Mouse (Mus musculus) neutrophil, adult 5-6 weeks (primary cell): ENCODE data around the gene Actc1. TPM values are rescaled to one million over a fixed set of nuclear protein-coding genes. Genes with fewer than 3 reads are reported as not detected.

Experiments
- ATAC-seq: fragments of 151-379, 151-347 bp; 2 replicates; pipeline ENCODE4 v1.8.0; 2017; ENCODE audit warnings: mild to moderate bottlenecking, moderate TSS enrichment; ENCODE audit not compliant: insufficient number of reproducible peaks, poor library complexity, low FRiP score, severe bottlenecking; ENCODE audit errors: extremely low read depth
- total RNA-seq: library from RNA; stranded (forward); fragments of 200-1000 nt; gene quantifications from 2 replicates; pipeline ENCODE4 v1.2.3, GENCODE M21; 2017

Actc1 gene
- total RNA-seq, 1 experiment from 2014 or later = not detected

GRCm38 (mm10) chr2:114051871-114052241 is 1.5 kb downstream of the Actc1 start:
- no peak for ATAC-seq

- ATAC-seq = no peak
These were observed 2.1 kb downstream of the Actc1 start for GRCm38 (mm10) chr2:114051111-114051870.

GRCm38 (mm10) chr2:114050150-114050549 is 3.2 kb downstream of the Actc1 start:
- no peak for ATAC-seq

GRCm38 (mm10) chr2:114049372-114049771 is 4.0 kb downstream of the Actc1 start:
- ATAC-seq = no peak

- no peak for ATAC-seq
These were observed 5.3 kb downstream of the Actc1 start for GRCm38 (mm10) chr2:114047960-114048611.

- ATAC-seq = no peak
These were observed 7.1 kb downstream of the Actc1 start for GRCm38 (mm10) chr2:114046151-114046664.

GRCm38 (mm10) chr2:114037926-114038325 is 15.4 kb downstream of the Actc1 start:
- no peak for ATAC-seq

- no peak for ATAC-seq
These were observed 21.1 kb downstream of the Actc1 start for GRCm38 (mm10) chr2:114032259-114032658.

- no peak for ATAC-seq
These were observed 30.0 kb downstream of the Actc1 start for GRCm38 (mm10) chr2:114023383-114023782.

- no peak for ATAC-seq
These were observed 33.2 kb downstream of the Actc1 start for GRCm38 (mm10) chr2:114020210-114020563.

- no peak for ATAC-seq
These were observed 33.7 kb downstream of the Actc1 start for GRCm38 (mm10) chr2:114019474-114020209.

- no peak for ATAC-seq
These were observed 35.2 kb downstream of the Actc1 start for GRCm38 (mm10) chr2:114018136-114018535.

GRCm38 (mm10) chr2:114014839-114015238 is 38.5 kb downstream of the Actc1 start:
- ATAC-seq = no peak

- ATAC-seq = no peak
These were observed 39.5 kb downstream of the Actc1 start for GRCm38 (mm10) chr2:114013846-114014245.

- ATAC-seq = no peak
These were observed 40.0 kb downstream of the Actc1 start, which contains the start of gene Gjd2 for GRCm38 (mm10) chr2:114013295-114013771. Gene Gjd2, minus strand, starts transcription at chr2:114013619.

- no peak for ATAC-seq
These were observed 40.6 kb downstream of the Actc1 start for GRCm38 (mm10) chr2:114012749-114013211.

GRCm38 (mm10) chr2:114011838-114012237 is 41.5 kb downstream of the Actc1 start:
- ATAC-seq = no peak

- ATAC-seq = no peak
These were observed 45.0 kb downstream of the Actc1 start for GRCm38 (mm10) chr2:114008321-114008720.

- ATAC-seq = no peak
These were observed 55.9 kb downstream of the Actc1 start for GRCm38 (mm10) chr2:113997484-113997883.
